Mouse (Mus musculus): ENCODE data around the gene Tnrc6c. TPM values are rescaled to one million over a fixed set of nuclear protein-coding genes. Genes with fewer than 3 reads are reported as not detected.
A peak's percentile ranks its signal among the peaks of the same experiment; 100 is the strongest.

Tnrc6c gene
- total RNA-seq (2021): 10 to 100 TPM; 20.3 to 23.7 TPM
- long read RNA-seq, experiment 1, partial matches to known transcripts: 14 of 20 reads
- long read RNA-seq, experiment 1, other reads (novel, unspliced or antisense): 6 of 20 reads
- long read RNA-seq, experiment 2, partial matches to known transcripts: 2 of 9 reads
- long read RNA-seq, experiment 2, other reads (novel, unspliced or antisense): 7 of 9 reads

GRCm38 (mm10) chr11:117653491-117654351 is at the start of gene Tnrc6c:
Gene Tnrc6c, plus strand, starts transcription at chr11:117654289.
- DNase-seq: peak; percentile 78

GRCm38 (mm10) chr11:117606137-117606536 is 48.0 kb upstream of the Tnrc6c start:
- no peak for DNase-seq

DNA sequence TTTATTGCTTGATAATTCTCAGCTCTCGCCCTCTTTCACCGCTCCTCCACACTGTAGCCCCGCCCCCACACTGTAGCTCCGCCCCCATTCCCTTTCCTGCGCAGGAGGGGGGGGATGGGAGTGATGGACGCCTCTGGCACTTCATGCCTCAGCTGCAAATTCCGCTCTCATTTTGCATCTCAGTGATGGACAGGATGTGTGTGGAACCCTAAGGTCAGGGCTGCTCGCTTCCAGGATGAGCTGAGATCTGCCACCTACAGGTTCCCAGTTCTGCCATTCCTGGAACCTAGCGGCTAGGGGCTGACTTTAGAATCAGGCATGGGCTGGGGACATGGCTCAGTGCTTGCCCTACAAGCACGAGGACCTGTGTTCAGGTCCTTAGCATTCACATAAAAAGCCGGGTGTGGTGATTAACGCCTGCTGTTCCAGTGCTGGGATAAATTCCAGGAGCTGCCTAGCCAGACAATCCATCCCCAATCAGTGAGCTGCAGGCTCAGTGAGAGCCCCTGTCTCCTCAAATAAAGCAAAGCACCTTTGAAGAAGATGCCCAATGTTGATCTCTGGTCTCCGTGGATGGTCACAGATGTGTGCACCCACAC is 47.4 kb upstream of the Tnrc6c start:
- DNase-seq: peak; percentile 46

DNA sequence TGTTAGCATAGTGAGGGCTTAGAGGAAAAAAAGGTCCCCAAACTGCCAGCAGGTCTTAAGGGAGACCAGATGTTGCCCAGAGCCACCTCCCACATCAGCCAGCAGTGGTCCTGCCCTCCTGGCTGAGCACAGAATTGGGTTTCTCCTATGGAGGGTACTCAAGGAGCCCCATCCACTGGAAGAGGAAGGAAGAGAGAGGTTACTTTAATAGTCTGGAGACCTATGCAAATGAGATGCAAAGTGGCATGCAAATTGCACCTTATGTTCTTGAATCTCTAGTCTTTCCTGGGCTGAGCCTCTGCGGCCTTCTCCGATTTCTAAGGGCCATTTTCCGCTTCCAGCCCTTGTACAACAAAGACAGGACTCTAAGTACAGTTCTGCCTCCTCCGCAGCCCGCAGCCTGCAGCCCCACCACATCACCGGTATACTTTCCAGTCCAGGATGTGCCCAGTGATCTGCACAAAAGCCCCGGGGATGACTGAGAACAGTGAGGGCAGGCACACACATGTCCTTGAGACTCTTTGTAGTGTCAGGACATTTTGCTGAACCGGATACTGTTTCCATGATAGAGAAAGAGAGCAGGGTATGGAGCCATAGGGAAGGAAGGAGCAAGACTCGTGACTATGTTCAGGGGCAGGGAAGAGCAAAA is 45.8 kb upstream of the Tnrc6c start:
- no peak for DNase-seq

DNA sequence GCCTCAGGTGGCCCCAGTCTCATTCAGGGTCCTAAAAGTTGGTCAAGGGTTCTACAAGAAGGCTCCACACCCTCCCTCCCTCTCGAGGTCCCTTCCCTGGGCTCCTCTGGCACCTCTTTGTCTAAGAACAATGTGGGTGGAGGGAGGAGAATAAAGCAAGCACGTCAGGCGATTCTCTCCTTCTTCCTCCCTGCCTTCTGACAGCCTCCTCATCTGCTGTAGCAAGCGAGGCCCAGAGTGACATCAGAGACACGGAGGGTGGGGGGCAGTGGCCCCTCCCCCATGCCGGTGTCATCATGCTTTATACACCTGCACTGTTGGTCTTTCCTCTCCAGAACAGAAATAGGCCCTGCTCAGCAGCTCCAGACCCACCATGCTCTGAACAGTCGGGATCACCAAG is 45.1 kb upstream of the Tnrc6c start:
- no peak for DNase-seq

GRCm38 (mm10) chr11:117610589-117610988 is 43.5 kb upstream of the Tnrc6c start:
- DNase-seq: no peak

GRCm38 (mm10) chr11:117611068-117611467 is 43.0 kb upstream of the Tnrc6c start:
- peak; percentile 54 for DNase-seq

DNA sequence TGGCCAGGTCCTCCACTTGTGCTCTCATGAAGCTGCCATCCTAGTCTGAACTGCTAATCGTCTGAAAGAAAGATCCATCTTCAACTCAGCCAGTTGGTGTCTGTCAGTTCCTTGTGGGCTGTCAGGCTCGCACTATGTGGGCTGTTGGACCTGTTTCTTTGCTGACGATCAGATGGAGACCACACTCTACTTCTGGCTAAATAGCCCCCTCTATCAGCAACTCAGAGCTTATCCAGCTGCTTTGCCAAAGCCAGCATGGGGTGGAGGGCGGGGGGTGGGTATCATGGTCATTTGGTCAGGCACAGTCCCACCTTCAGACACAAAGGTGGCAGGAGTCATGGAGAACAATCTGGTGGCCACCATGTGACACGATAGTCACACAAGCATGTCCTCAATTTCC is 42.2 kb upstream of the Tnrc6c start:
- no peak for DNase-seq

GRCm38 (mm10) chr11:117612885-117613284 is 41.2 kb upstream of the Tnrc6c start:
- no peak for DNase-seq

DNA sequence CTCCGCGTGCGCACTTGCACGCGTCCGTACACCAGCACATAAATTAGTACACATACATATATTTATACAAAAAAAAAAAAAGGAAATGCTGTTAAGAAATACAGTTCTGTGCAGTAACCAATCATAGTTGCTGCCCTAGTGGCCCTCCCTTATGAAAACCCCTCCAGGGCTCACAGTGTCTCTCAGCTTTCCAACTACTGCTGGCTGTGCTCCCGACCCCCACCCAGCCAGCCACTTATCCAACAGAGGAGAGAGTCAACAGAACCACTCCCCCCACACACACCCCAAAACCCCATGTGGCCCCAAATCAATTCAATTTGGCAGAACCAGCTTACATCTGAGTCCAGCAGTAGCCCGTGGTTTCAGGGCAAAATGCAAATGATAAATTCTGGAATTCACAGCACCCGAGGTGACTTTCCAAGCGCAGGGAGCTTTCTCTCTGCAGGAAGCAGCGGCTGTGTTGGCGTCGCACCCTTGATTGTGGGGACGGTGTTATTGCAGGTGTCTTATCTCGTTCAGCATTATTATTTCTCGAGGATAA is 36.7 kb upstream of the Tnrc6c start:
- no peak for DNase-seq

DNA sequence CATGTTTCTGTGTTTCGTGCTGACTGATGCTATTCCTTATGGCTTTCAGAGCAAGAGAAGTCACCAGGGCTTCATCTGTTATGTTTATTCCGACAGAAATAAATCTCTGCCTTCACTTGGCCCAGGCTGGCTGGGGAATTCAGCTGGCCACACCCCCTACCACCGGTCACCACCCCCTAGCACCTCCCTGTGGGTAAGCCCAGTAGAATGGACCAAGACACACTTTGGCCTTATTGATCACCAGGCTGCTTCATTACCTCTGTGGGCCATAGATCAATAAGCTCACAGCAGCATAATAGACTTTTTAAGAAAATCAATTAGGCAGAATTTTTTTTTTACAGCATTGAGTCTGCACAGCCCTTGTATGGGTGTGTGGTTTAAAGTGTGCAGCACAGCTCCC is 35.9 kb upstream of the Tnrc6c start:
- peak; percentile 59 for DNase-seq

- DNase-seq: peak; percentile 48
Measured at GRCm38 (mm10) chr11:117618774-117619173, 35.3 kb upstream of the Tnrc6c start.

- no peak for DNase-seq
Measured at GRCm38 (mm10) chr11:117619581-117619980, 34.5 kb upstream of the Tnrc6c start.

DNA sequence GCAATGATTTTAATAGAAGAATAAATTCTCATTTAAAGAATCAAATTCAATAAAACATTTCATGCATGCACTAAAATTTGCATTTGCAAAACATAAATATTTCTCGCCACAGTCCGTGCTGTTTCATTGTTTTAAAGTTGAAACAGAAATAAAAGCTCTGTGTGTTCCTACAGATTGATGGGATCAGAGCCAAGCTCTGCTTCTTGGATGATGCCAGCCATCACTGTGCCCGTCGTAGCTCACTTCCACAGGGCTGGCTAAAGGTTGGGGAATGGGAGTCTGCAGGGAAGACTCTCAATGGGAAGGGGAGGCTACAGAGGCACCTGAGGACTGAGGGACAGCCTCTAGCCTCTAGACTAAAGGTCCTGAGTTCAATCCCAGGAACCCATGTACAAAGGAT is 28.9 kb upstream of the Tnrc6c start:
- DNase-seq: no peak

GRCm38 (mm10) chr11:117626557-117626956 is 27.5 kb upstream of the Tnrc6c start:
- DNase-seq: no peak

DNA sequence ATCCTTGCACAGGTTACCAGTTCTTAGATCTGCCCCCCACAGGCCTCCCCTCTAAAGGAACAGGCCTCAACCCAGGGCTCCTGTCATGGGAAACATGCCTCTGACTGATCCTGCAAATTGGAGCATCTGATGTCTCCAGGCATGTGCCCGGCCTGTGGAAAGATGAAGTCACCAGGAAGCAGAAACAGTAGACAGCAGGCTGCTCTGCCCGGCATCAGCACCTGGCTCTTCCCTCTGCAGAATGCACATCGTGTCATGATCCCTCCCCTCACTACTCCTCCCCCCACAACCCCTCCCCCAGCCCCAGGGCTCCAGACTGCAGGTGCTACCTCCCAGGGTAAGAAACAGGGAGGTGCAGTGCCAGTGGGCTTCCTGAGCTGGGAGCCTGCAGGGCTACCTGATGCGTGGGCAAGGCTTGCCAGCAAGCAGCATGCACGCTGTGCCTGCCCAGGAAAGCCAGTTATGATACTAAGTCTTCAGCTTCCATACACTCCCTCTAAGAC is 27.0 kb upstream of the Tnrc6c start:
- no peak for DNase-seq

- DNase-seq: no peak
Measured at GRCm38 (mm10) chr11:117627746-117628311, 26.3 kb upstream of the Tnrc6c start.

- peak; percentile 25 for DNase-seq
Measured at GRCm38 (mm10) chr11:117628312-117628779, 25.7 kb upstream of the Tnrc6c start.

GRCm38 (mm10) chr11:117629865-117630264 is 24.2 kb upstream of the Tnrc6c start:
- DNase-seq: no peak

DNA sequence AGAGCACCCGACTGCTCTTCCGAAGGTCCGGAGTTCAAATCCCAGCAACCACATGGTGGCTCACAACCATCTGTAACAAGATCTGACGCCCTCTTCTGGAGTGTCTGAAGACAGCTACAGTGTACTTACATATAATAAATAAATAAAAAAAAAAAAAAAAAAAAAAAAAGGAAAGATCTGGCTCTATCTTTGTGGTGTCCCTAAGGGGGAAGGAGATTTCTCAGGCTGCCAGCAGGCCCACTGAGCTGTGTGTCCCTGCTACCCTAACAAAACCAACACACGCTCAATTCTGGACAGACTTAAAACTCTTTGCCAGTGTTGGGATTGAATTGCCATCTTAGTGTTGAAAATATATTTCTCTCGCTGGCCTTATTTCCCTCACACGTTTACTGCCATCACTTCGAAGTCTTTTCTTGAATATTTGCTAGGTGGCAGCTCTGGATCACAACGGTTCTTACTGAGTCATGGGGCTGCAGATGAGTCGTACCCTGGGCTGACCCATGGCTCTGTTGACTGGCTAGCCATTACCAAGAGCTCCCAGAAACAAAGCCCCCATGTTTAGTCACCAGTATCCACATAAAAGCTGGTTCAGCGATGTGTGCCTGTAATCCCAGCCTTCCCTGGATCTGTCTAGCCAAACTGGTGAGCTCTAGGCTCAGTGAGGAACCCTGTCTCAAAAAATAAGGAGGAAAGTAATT is 23.1 kb upstream of the Tnrc6c start:
- no peak for DNase-seq

- DNase-seq: no peak
Measured at GRCm38 (mm10) chr11:117633310-117633709, 20.8 kb upstream of the Tnrc6c start.

Data from adrenal gland, postnatal 10 days (tissue).